Mouse (Mus musculus) forebrain, embryonic 11.5 days (tissue): ENCODE measurements around the gene Dusp22. TPM values are rescaled to one million over a fixed set of nuclear protein-coding genes. Genes with fewer than 3 reads are reported as not detected.

Experiments used
- ATAC-seq: fragments of 200-750 bp; cut with Nextera tagmentation; replicated peaks from 2 replicates; pipeline ENCODE4 v1.8.0; 2017; ENCODE audit warnings: moderate TSS enrichment; ENCODE audit not compliant: low FRiP score
- DNase-seq: peaks from one replicate; pipeline ENCODE4 v3.0.0-alpha.2; 2017; ENCODE audit warnings: low spot score
- H3K27ac ChIP-seq: fragments of 300-500 bp; sonication (generic); 2 replicates; pipeline ENCODE4 v1.5.1; 2014; ENCODE audit warnings: low read depth, low read length
- H3K27me3 ChIP-seq: fragments of 300-500 bp; sonication (generic); 2 replicates; pipeline ENCODE4 v1.6.1; 2014; ENCODE audit warnings: mild to moderate bottlenecking, low read length, mixed read lengths; ENCODE audit not compliant: control insufficient read depth, insufficient read depth
- H3K36me3 ChIP-seq: fragments of 300-500 bp; sonication (generic); 2 replicates; pipeline ENCODE4 v1.6.1; 2014; ENCODE audit warnings: mild to moderate bottlenecking, low read length, moderate library complexity, mixed read lengths; ENCODE audit not compliant: control insufficient read depth, insufficient read depth
- H3K4me1 ChIP-seq: fragments of 300-500 bp; sonication (generic); replicated peaks from 2 replicates; pipeline ENCODE4 v1.6.1; 2014; ENCODE audit warnings: low read length, mixed read lengths; ENCODE audit not compliant: control insufficient read depth, insufficient read depth
- H3K4me2 ChIP-seq: fragments of 300-500 bp; sonication (generic); 2 replicates; pipeline ENCODE4 v1.6.1; 2014; ENCODE audit warnings: low read depth, mild to moderate bottlenecking, low read length, moderate library complexity, mixed read lengths; ENCODE audit not compliant: severe bottlenecking
- H3K4me3 ChIP-seq: fragments of 300-500 bp; sonication (generic); 2 replicates; pipeline ENCODE4 v1.5.1; 2014; ENCODE audit warnings: low read depth, low read length
- H3K9ac ChIP-seq: fragments of 300-500 bp; sonication (generic); 2 replicates; pipeline ENCODE4 v1.6.1; 2014; ENCODE audit warnings: low read length
- H3K9me3 ChIP-seq: fragments of 300-500 bp; sonication (generic); 2 replicates; pipeline ENCODE4 v1.6.1; 2016; ENCODE audit warnings: low read length, mixed read lengths; ENCODE audit not compliant: control insufficient read depth
- WGBS: fragments of 180-500 bp; shearing (Covaris S2); extraction: QIAGEN DNeasy Blood & Tissue Kit; methylation state at CpG from one replicate; pipeline ENCODE4 v1.1.7; 2014; 5-methylcytosine and 5-hydroxymethylcytosine counted together
- polyA plus RNA-seq: library from polyadenylated mRNA; unstranded; fragments of >200 nt; fragmentation: Nextera tagmentation; extraction: Ambion mirVana; gene quantifications from 2 replicates; pipeline ENCODE4 v1.2.1, GENCODE M21; 2014

Dusp22 gene
- polyA plus RNA-seq, 1 experiment from 2014 or later = 16.5 TPM

GRCm38 (mm10) chr13:30658201-30658996 lies 1.4 kb upstream of the Dusp22 start:
- no peak for DNase-seq
- Histone ChIP-seq H3K9ac (no peak overlapping the region), H3K27me3 (no peaks in the 10 kb centered on the region), H3K9me3 (no peaks in the 10 kb centered on the region), H3K27ac (no peak overlapping the region), H3K4me3 (no peak overlapping the region), H3K36me3 (no peaks in the 10 kb centered on the region), H3K4me2 (no peak overlapping the region), H3K4me1 (0 out of 2 replicates have a peak, but pooled peaks cover 1% of the 10 kb centered on the region)
- no peak for ATAC-seq
- 93% methylated on average over 2 of the region's 2 CpGs for WGBS

GRCm38 (mm10) chr13:30665261-30665660 lies 5.5 kb downstream of the Dusp22 start:
- no peak overlapping the region for H3K27ac ChIP-seq
- no peak for DNase-seq
- ATAC-seq = no peak
- H3K4me3 ChIP-seq = no peak overlapping the region
- no peaks in the 10 kb centered on the region for H3K9me3 ChIP-seq
- H3K9ac ChIP-seq = no peak overlapping the region
- H3K36me3 ChIP-seq = no peaks in the 10 kb centered on the region
- no peak overlapping the region for H3K4me2 ChIP-seq
- 92% methylated on average over 8 of the region's 8 CpGs for WGBS
- no peaks in the 10 kb centered on the region for H3K27me3 ChIP-seq
- 0 out of 2 replicates have a peak, but pooled peaks cover 1% of the 10 kb centered on the region for H3K4me1 ChIP-seq

GRCm38 (mm10) chr13:30666537-30666936 lies 6.7 kb downstream of the Dusp22 start:
- Histone ChIP-seq H3K27me3 (no peaks in the 10 kb centered on the region), H3K36me3 (no peaks in the 10 kb centered on the region), H3K27ac (no peak overlapping the region), H3K9me3 (no peaks in the 10 kb centered on the region), H3K4me1 (no peaks in the 10 kb centered on the region), H3K4me3 (no peak overlapping the region), H3K9ac (no peak overlapping the region), H3K4me2 (no peak overlapping the region)
- WGBS = 95% methylated on average over 10 of the region's 10 CpGs
- no peak for DNase-seq
- ATAC-seq = no peak

- H3K36me3 ChIP-seq = no peaks in the 10 kb centered on the region
- H3K9me3 ChIP-seq = no peaks in the 10 kb centered on the region
- no peak for ATAC-seq
- H3K4me2 ChIP-seq = no peak overlapping the region
- no peaks in the 10 kb centered on the region for H3K4me1 ChIP-seq
- no peaks in the 10 kb centered on the region for H3K27me3 ChIP-seq
- WGBS = 92% methylated on average over 5 of the region's 5 CpGs
- no peak for DNase-seq
- H3K9ac ChIP-seq = no peak overlapping the region
- H3K4me3 ChIP-seq = no peak overlapping the region
- H3K27ac ChIP-seq = no peak overlapping the region
Measured at GRCm38 (mm10) chr13:30668301-30668700, 8.5 kb downstream of the Dusp22 start.

- no peak overlapping the region for H3K9ac ChIP-seq
- 86% methylated on average over 3 of the region's 3 CpGs for WGBS
- no peaks in the 10 kb centered on the region for H3K9me3 ChIP-seq
Measured at GRCm38 (mm10) chr13:30669277-30669676, 9.5 kb downstream of the Dusp22 start.

GRCm38 (mm10) chr13:30673878-30674277 lies 14.1 kb downstream of the Dusp22 start:
- H3K9me3 ChIP-seq = no peaks in the 10 kb centered on the region
- no peak for DNase-seq
- H3K4me3 ChIP-seq = no peak overlapping the region
- H3K4me1 ChIP-seq = no peaks in the 10 kb centered on the region
- no peak for ATAC-seq
- H3K36me3 ChIP-seq = no peaks in the 10 kb centered on the region
- no peaks in the 10 kb centered on the region for H3K27me3 ChIP-seq
- no peak overlapping the region for H3K9ac ChIP-seq
- H3K4me2 ChIP-seq = no peak overlapping the region
- 89% methylated on average over 5 of the region's 5 CpGs for WGBS
- no peak overlapping the region for H3K27ac ChIP-seq

More at GRCm38 (mm10) chr13:30669277-30669676, 9.5 kb downstream of the Dusp22 start:
- Histone ChIP-seq H3K27ac (no peak overlapping the region), H3K4me2 (no peak overlapping the region), H3K36me3 (no peaks in the 10 kb centered on the region), H3K27me3 (no peaks in the 10 kb centered on the region), H3K4me1 (no peaks in the 10 kb centered on the region), H3K4me3 (no peak overlapping the region)
- ATAC-seq (no peak), DNase-seq (no peak)

- Histone ChIP-seq H3K9me3 (no peaks in the 10 kb centered on the region), H3K27ac (no peak overlapping the region), H3K4me1 (no peaks in the 10 kb centered on the region), H3K36me3 (no peaks in the 10 kb centered on the region), H3K27me3 (no peaks in the 10 kb centered on the region), H3K9ac (no peak overlapping the region), H3K4me3 (no peak overlapping the region), H3K4me2 (no peak overlapping the region)
- ATAC-seq (no peak), DNase-seq (no peak)
- WGBS = 92% methylated on average over 5 of the region's 5 CpGs
Measured at GRCm38 (mm10) chr13:30678822-30679221, 19.0 kb downstream of the Dusp22 start.

GRCm38 (mm10) chr13:30681866-30682265 lies 22.1 kb downstream of the Dusp22 start:
- 78% methylated on average over 4 of the region's 4 CpGs for WGBS
- no peak overlapping the region for H3K4me3 ChIP-seq
- H3K36me3 ChIP-seq = no peaks in the 10 kb centered on the region
- H3K4me1 ChIP-seq = no peaks in the 10 kb centered on the region
- H3K4me2 ChIP-seq = no peak overlapping the region
- no peak overlapping the region for H3K9ac ChIP-seq
- DNase-seq = no peak
- ATAC-seq = no peak
- no peaks in the 10 kb centered on the region for H3K27me3 ChIP-seq
- H3K27ac ChIP-seq = no peak overlapping the region
- H3K9me3 ChIP-seq = no peaks in the 10 kb centered on the region

GRCm38 (mm10) chr13:30682328-30682727 lies 22.5 kb downstream of the Dusp22 start:
- DNase-seq = no peak

More at GRCm38 (mm10) chr13:30682328-30682727, 22.5 kb downstream of the Dusp22 start:
- 91% methylated on average over 3 of the region's 3 CpGs for WGBS
- H3K4me1 ChIP-seq = no peaks in the 10 kb centered on the region
- no peak overlapping the region for H3K27ac ChIP-seq
- no peak overlapping the region for H3K9ac ChIP-seq
- H3K27me3 ChIP-seq = no peaks in the 10 kb centered on the region
- H3K4me3 ChIP-seq = no peak overlapping the region
- ATAC-seq = no peak
- H3K9me3 ChIP-seq = no peaks in the 10 kb centered on the region
- no peak overlapping the region for H3K4me2 ChIP-seq
- H3K36me3 ChIP-seq = no peaks in the 10 kb centered on the region
